Mouse (Mus musculus) forelimb bud, embryonic 11.5 days (tissue): ENCODE measurements at regions not wholly inside any gene's neighbourhood (a gene's known extent, or its start where the extent isn't known, plus 50 kb on each side); places are given as distances from the start of the nearest gene placed in this dataset.

Experiments
- DNase-seq: peaks from one replicate; pipeline ENCODE4 v3.0.0-alpha.2; 2012; ENCODE audit warnings: low read depth, low spot score

DNA sequence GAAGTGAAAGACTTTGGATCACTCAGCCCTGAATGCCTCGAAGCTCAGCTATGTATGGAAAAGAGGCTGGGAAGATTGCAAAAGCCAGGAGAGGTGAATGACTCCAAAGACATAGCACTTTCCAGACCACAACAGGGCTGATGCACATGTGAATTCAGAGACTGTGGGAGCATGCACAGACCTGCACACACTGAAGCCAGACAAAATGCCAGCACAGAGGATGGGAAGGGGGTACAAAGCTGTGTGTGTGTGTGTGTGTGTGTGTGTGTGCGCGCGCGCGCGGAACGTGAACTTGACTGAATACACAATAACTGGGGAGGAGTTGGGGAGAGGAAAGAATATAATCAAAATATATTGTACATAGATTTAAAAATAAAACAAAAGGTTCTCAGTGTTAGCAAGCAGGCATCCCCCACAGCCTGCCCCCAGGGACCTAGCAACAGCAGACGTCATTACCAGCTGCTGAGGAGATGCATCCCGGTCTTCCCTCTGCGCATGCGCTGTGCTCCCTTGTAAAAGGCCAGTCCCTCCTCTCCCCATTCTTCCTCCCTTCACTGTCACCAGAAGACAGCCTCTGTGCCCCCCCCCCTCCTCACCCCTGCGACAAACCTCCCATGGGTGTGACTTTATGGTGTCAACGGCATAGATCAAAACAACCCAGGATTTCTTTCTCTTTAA is 89.5 kb upstream of the Mrps22 start:
- peak; percentile 38 for DNase-seq

DNA sequence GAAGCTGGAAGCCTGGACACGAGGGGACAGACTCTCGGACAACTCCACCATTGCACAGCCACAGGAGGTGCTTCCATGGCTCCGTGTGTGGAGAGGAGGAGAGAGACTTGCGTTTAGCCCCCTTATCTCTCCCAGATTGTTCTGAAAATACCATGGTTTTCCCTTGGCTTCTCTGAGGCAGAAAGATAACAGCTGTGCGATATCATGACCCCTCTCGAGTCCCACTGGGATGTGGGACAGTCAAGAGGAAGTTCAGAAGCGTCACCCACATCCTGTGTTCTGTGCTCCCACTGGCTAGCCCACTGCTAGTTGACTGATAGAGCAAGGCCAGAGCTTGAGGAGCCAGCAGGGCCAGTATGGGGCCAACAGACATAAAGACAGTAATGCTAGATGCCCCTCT is 84.1 kb upstream of the Mrps22 start:
- DNase-seq = no peak

DNA sequence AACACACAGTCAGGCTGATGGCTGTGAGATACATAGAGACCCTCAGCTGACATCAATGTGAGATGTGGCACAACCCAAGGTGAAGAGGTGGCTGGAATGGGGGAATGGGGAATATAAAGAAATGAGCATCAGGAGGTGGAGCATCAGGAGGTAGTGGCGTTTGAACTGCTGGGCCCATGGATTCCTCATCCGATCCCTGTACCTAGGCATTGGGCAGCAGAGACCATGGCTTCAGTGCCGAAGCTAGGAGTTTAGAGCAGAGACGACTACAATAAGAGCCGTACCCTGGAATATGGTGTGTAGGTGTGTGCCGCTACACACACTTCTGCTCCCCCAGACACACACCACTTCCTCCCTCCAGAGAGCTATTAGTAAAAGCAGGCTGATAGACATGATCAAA is 82.9 kb upstream of the Mrps22 start:
- no peak for DNase-seq

DNA sequence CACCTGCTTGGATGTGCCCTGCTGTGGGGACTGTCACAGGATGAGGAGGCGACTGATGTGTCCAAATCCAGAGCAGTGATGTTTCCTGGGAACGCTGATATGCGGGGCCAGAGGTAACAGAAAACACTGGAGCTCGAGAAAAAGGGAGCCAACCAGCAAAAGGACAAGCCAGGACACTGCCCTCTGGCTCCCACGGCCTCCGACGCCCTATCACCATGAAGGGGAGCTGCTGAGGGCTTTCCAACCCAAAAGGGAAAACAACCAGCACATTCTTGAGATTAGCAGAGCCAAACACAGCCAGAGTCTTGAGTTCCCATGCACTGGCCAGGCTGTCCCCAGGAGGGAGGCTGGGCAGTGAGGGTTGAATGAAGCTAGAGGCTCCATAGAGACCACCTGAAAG is 74.2 kb upstream of the Mrps22 start:
- DNase-seq = no peak

DNA sequence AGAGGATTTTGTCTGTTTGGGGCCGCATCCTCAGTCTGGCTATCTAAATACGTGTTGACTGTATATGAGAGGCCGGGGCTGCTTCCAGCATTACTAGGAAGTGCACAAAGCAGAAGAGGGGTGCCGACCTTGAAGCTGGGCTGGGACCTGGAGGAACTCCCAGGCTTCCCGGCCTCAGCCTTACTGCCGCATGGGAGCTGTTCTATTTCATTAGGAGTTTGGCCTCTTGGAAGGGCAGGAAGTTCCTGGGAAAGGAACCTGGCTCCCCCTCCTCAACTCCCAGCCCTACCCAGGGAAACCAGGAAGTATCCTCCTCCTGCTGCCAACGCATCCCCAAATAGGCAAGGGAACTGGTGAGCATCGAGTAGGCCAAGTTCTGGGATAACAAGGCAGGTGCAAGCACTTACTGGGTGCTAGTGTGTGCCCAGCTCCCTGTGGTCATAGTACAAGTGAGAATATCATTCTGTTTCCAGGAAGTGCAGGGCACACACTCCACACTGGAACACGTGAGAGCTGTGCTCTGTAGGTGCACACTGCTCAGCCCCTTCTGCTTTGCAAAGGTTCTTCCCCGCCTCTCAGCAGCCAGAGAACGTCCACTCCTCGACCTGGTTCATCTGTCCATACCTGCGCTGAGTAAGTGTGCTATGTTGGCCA is 72.1 kb upstream of the Mrps22 start:
- DNase-seq = no peak

DNA sequence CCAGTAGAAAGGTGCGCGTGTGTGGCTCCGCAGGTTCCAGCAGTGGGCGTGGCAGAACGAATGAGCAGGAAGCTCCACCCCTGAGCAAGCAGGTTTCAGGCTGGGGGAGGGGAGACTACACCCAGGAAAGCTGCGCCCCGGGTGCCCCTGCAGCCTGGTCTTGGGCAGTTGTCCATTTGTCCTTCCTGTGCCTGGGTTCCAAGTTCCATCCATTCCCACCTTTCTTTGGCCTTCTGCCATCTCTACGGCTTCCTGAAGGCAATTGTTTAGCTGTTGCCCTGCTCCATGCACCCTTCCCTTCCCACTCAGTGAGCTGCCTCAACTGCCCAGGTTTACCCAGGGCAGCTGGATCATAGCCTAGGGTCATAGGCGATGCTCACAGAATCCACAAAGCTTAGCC is 70.9 kb upstream of the Mrps22 start:
- no peak for DNase-seq

DNA sequence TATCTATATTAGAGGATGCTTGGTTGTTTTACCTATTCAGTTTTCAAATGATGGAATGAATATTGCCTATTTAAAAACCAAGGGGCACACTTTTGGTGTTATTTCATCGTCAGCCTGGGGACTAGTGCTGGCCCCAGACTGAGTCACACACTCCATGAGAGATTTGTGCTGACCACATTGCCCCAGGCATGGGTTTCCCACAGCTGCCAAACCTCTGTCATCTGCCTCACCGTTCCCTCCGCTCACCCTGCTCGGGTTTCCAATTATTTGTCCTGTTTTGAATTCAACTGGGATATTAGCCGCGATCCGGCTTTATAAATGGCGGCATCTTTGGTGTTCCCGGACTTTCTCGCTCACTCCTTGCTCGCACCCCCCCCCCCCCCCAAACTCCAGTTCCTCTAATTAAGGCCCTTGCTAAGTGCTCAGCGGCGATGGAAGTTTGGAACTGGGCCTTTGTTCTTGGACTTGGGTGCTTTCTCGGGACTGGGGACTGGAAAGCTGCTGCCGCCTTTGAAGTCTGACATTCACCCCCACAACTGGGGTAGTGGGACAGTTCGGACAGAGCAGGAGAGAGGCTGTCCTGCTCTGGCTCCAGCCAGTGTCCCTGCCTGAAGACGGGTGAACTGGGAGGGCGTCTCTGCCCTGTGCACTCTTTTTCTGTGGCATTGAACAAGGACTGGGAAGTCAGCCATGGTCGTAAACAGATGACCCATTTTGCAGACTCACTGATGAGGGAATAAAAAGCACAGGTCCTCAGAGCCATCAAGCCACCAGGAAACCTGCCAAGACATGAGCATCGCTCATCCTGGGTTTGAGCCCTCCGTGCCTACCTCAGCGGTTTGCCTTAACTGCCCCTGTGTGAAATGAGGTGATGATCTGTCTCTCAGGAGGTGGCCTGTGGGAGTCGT is 67.2 kb upstream of the Mrps22 start:
- DNase-seq = no peak

DNA sequence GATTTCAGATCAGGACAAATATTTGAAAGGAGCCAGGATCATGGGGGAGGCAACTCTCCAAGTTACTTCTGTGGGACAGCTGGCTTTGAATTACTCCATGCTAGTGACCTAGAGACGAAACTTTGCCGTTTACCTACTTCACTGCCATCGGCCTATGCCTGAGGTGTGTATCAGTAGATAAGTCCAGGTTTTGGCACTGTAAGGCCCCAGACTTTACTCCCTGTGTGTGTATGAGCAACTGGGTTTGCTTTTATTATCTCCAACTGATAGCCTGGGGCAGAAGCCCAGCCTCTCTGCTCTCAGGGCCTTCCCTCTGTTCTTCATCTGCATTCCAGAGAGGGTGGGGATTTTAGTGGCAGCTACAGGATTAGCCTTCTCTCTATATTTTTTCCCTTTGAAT is 65.6 kb upstream of the Mrps22 start:
- no peak for DNase-seq

DNA sequence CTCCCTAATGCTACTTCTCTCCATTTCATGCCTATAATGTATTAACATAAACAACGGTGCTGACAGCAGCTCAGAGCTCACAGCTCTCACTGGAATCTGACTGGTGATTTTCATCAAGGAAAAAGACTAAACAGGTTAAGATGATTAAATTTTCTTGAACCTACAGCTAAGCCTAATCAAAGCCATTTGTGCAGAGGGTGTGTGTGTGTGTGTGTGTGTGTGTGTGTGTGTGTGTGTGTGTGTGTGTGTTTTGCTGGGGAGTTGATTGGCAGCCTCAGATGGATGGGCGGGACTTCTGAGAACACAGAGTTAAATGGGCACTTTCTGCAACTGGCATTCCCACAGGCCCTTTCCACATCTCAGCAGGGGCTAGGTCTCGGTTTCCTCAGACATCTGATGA is 61.6 kb upstream of the Mrps22 start:
- DNase-seq = no peak

DNA sequence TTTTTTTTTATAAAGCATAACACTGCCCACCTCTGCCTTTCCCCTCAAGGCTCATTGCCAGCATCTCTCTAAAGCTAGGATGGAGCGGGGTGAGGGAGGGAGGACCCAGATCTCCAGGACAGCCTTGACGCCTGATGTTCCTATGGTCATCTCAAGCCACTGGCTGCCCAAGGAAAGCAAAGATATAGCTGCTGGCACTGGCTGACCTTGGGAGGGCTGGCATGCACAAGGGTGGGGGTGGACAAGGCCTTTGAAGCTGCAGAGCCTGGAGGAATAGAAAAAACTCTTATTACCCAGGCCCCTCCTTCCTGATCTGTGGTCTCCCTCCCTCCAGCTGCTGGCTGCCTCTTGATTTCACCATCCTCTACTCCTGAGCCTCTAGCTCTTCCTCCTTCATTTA is 50.2 kb upstream of the Mrps22 start:
- DNase-seq = no peak
